Mouse (Mus musculus) erythroblast, embryonic 14.5 days (primary cell): ENCODE data around the gene Gm11099.

ENCODE experiments used
- GATA1 ChIP-seq: IDR thresholded peaks from 2 replicates; pipeline ENCODE4 v1.6.1; 2012; ENCODE audit warnings: low read length, inconsistent platforms, mixed read lengths
- TAL1 ChIP-seq: IDR thresholded peaks from 3 replicates; pipeline ENCODE4 v1.6.1; 2012; ENCODE audit warnings: low read length, inconsistent platforms, mixed read lengths

DNA sequence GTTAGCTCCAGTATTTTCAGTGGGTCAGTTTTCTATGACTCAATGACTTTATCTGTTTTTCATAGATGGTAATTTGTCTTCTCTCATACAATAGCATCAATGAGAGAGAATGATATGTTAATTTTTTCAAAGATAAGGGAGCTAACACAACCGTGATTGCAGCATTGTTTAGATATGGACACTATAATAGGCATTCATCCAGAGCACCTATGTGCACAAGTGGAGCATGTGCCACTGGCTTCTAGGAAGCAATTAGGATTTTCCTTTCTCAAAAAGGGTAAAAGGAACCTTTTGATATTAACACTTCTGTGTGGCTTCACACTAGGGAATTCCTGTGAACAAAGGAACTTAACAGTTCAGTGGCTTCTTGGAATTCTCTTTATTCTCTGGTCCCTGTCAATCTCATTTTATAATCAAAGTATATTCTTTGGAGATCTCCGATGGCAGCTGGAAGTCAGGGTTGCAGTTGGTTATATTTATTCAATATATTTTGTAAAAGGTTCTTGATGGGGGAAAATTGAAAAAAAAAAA lies 97.6 kb downstream of the Gm11099 start:
- TF ChIP-seq TAL1 (no peak), GATA1 (no peak)
